Mouse (Mus musculus) G1E (cell line): Measurements from ENCODE around the gene Ipcef1.

ENCODE experiments used
- CTCF ChIP-seq: IDR thresholded peaks from 2 replicates; pipeline ENCODE4 v1.5.1; 2012; ENCODE audit warnings: low read depth, low read length, inconsistent platforms, mixed read lengths
- GATA1 ChIP-seq: IDR thresholded peaks from 2 replicates; pipeline ENCODE4 v1.6.1; 2012; ENCODE audit warnings: borderline replicate concordance, low read length, inconsistent platforms, mixed read lengths

GRCm38 (mm10) chr10:7020551-7020950 is 31.7 kb downstream of the Ipcef1 start:
- TF ChIP-seq CTCF (no peak), GATA1 (no peak)
